Mouse (Mus musculus): ENCODE results near the gene Trpm8. TPM values are rescaled to one million over a fixed set of nuclear protein-coding genes. Genes with fewer than 3 reads are reported as not detected.

Trpm8 gene
- polyA plus RNA-seq, 2 experiments, result not detected

DNA sequence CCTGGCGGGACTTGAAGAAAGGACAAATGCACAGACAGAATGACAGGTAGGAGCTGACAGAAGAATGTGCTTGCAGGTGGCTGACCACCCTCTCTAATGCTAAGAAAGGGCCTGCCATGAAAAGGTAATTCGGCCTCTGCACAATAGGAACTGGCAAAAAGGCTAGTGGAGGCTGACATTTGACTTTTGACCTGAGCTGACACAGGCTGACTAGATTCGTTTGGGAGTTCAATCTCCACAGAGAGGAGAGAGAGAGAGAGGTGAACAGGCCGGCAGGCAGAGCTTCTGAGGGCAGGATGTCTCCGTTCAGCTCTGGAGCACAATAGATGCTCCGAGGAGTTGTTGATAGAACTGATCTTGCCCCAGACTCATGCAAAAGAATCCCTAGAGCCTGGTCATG lies 31.1 kb upstream of the Trpm8 start:
- H3K27ac ChIP-seq, result no peak overlapping the region
- H3K4me1 ChIP-seq (replicated peaks; ENCODE audit: control insufficient read depth in 2 of 2, insufficient read depth in 2 of 2, low read length in 1 of 2), result no peaks in the 10 kb centered on the region
- no peak overlapping the region for H3K4me3 ChIP-seq (ENCODE audit: insufficient read depth in 1 of 2, low read depth in 2 of 2, low read length in 2 of 2)
- H3K9me3 ChIP-seq (ENCODE audit: control insufficient read depth, low read length), result peaks cover 11% of the 10 kb centered on the region
- 35% methylated on average over 6 of the region's 6 CpGs for WGBS (ENCODE audit: insufficient replicate concordance)
- no peaks in the 10 kb centered on the region for H3K27me3 ChIP-seq (ENCODE audit: control insufficient read depth, insufficient read depth, low read length)
- no peak overlapping the region for H3K9ac ChIP-seq (replicated peaks)
- H3K36me3 ChIP-seq (replicated peaks; ENCODE audit: control insufficient read depth, insufficient read depth, low read depth), result no peaks in the 10 kb centered on the region
- H3K4me2 ChIP-seq (ENCODE audit: low read depth), result no peak overlapping the region
- ATAC-seq (ENCODE audit: insufficient read depth), result no peak
- no peak for DNase-seq (ENCODE audit: low read depth in 3 of 3, low spot score in 3 of 3)
- TF ChIP-seq EP300 (IDR thresholded peaks at IDR 0.05; ENCODE audit: low read depth), result no peak
- no peak for TF ChIP-seq CTCF (IDR thresholded peaks at IDR 0.05; ENCODE audit: low read depth)

DNA sequence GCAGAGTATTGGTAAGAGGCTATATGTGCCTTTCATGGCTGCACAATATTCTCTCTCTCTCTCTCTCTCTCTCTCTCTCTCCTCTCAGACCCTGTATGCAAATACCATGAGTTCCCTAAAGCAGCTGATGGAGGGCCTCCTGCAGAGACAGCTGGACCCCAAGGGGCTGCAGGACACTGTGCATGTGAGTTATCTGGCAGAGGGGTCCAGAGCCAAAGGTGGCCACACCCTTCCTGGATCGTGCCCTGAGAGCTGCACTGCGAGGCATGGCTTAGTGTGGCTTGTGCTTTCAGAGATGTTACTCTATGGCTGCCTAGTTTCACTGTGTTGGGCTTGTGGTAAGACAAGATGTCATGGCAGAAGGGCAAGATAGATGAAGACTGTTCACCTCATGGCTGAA lies 29.8 kb upstream of the Trpm8 start:
- no peak for DNase-seq (ENCODE audit: low read depth in 3 of 3, low spot score in 3 of 3)
- ATAC-seq (ENCODE audit: insufficient read depth), result no peak
- H3K36me3 ChIP-seq (replicated peaks; ENCODE audit: control insufficient read depth, insufficient read depth, low read depth), result no peaks in the 10 kb centered on the region
- no peak overlapping the region for H3K4me2 ChIP-seq (ENCODE audit: low read depth)
- no peak overlapping the region for H3K4me3 ChIP-seq (ENCODE audit: insufficient read depth in 1 of 2, low read depth in 2 of 2, low read length in 2 of 2)
- H3K27me3 ChIP-seq (ENCODE audit: control insufficient read depth, insufficient read depth, low read length), result no peaks in the 10 kb centered on the region
- H3K4me1 ChIP-seq (replicated peaks; ENCODE audit: control insufficient read depth in 2 of 2, insufficient read depth in 2 of 2, low read length in 1 of 2), result no peaks in the 10 kb centered on the region
- peaks cover 6% of the 10 kb centered on the region for H3K9me3 ChIP-seq (ENCODE audit: control insufficient read depth, low read length)
- 36% methylated on average over 2 of the region's 2 CpGs for WGBS (ENCODE audit: insufficient replicate concordance)
- H3K9ac ChIP-seq (replicated peaks), result no peak overlapping the region
- no peak overlapping the region for H3K27ac ChIP-seq
- no peak for TF ChIP-seq EP300 (IDR thresholded peaks at IDR 0.05; ENCODE audit: low read depth)
- no peak for TF ChIP-seq CTCF (IDR thresholded peaks at IDR 0.05; ENCODE audit: low read depth)

DNA sequence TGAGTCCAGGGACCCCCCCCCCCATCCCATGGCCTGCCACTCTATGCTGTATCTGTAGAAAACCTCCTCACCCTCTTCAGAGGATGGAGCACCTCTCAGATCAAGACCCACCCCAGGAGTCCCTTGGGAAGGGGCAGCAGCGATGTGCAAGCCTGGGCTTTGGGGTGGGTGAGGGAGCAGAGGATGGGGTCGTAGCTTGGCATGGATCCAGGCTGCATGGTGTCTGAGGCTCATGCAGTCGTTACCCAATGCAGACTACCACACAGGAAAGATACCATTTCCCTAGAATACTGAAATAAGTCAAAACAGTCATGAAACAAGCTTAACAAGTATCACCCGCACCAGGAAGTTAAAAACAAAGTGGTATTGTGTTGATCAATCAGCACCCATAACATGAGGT lies 28.8 kb upstream of the Trpm8 start:
- peaks cover 3% of the 10 kb centered on the region for H3K9me3 ChIP-seq (ENCODE audit: control insufficient read depth, low read length)

DNA sequence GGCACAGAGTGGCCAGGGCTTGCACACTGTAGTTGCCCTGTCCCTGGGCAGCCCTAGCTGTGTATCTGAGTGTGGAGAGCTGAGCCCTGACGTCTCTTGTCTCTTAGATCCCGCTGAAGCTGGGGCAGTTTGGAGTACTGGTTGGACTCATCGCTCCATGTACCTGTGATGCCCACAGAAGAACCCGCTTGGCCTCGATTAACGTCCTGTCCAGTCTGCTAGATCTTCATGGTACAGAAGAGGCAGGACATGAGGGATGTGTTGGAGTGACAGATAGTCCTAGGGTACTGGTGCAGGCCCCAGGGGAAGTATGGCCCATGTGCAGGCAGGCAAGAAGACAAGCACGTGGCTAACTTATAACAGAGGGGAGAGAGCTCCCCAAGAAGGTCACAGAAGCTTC lies 27.9 kb upstream of the Trpm8 start:
- H3K9ac ChIP-seq (replicated peaks), result no peak overlapping the region
- H3K36me3 ChIP-seq (replicated peaks; ENCODE audit: control insufficient read depth, insufficient read depth, low read depth), result no peaks in the 10 kb centered on the region
- H3K27ac ChIP-seq, result no peak overlapping the region
- no peak for DNase-seq (ENCODE audit: low read depth in 3 of 3, low spot score in 3 of 3)
- H3K4me3 ChIP-seq (ENCODE audit: insufficient read depth in 1 of 2, low read depth in 2 of 2, low read length in 2 of 2), result no peak overlapping the region
- 59% methylated on average over 7 of the region's 7 CpGs for WGBS (ENCODE audit: insufficient replicate concordance)
- H3K27me3 ChIP-seq (ENCODE audit: control insufficient read depth, insufficient read depth, low read length), result no peaks in the 10 kb centered on the region
- H3K4me1 ChIP-seq (replicated peaks; ENCODE audit: control insufficient read depth in 2 of 2, insufficient read depth in 2 of 2, low read length in 1 of 2), result peaks cover 0 to 2% of the 10 kb centered on the region in 2 experiments; a peak in 1 of 4 replicates
- no peak overlapping the region for H3K4me2 ChIP-seq (ENCODE audit: low read depth)
- peaks cover 3% of the 10 kb centered on the region for H3K9me3 ChIP-seq (ENCODE audit: control insufficient read depth, low read length)
- no peak for TF ChIP-seq EP300 (IDR thresholded peaks at IDR 0.05; ENCODE audit: low read depth)
- no peak for ATAC-seq (ENCODE audit: insufficient read depth)

More for the DNA sequence above, 28.8 kb upstream of the Trpm8 start:
- H3K4me3 ChIP-seq (ENCODE audit: insufficient read depth in 1 of 2, low read depth in 2 of 2, low read length in 2 of 2), result no peak overlapping the region
- no peak overlapping the region for H3K4me2 ChIP-seq (ENCODE audit: low read depth)
- ATAC-seq (ENCODE audit: insufficient read depth) (no peak), DNase-seq (ENCODE audit: low read depth in 3 of 3, low spot score in 3 of 3) (no peak)
- H3K27me3 ChIP-seq (ENCODE audit: control insufficient read depth, insufficient read depth, low read length), result no peaks in the 10 kb centered on the region
- no peak overlapping the region for H3K27ac ChIP-seq
- H3K4me1 ChIP-seq (replicated peaks; ENCODE audit: control insufficient read depth in 2 of 2, insufficient read depth in 2 of 2, low read length in 1 of 2), result peaks cover 0 to 2% of the 10 kb centered on the region in 2 experiments; a peak in 1 of 4 replicates
- TF ChIP-seq CTCF (IDR thresholded peaks at IDR 0.05; ENCODE audit: low read depth), result no peak
- no peak for TF ChIP-seq EP300 (IDR thresholded peaks at IDR 0.05; ENCODE audit: low read depth)
- H3K9ac ChIP-seq (replicated peaks), result no peak overlapping the region
- WGBS (ENCODE audit: insufficient replicate concordance), result 50% methylated on average over 4 of the region's 4 CpGs
- no peaks in the 10 kb centered on the region for H3K36me3 ChIP-seq (replicated peaks; ENCODE audit: control insufficient read depth, insufficient read depth, low read depth)

DNA sequence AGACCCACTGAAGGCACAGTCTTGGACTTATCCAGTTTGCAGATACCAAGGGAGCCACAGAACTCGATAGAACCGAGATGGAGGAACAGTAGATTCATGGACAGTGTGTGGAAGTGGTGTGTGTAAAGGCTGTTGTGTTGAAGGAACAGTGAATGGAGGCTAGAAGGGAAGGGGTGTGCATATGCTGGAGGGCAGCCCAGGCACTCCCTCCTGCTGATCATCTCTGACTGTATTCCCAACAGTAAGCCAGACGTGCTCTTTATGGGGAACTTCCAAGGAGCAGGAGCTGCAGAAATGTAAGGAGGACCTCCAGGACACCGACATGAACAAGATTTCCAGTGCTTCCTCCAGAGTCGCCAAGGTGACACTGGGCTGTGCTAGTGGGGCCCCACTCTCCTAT lies 27.4 kb upstream of the Trpm8 start:
- no peak overlapping the region for H3K9ac ChIP-seq (replicated peaks)
- peaks cover 3% of the 10 kb centered on the region for H3K9me3 ChIP-seq (ENCODE audit: control insufficient read depth, low read length)
- peaks cover 0 to 2% of the 10 kb centered on the region in 2 experiments; a peak in 1 of 4 replicates for H3K4me1 ChIP-seq (replicated peaks; ENCODE audit: control insufficient read depth in 2 of 2, insufficient read depth in 2 of 2, low read length in 1 of 2)
- H3K4me3 ChIP-seq (ENCODE audit: insufficient read depth in 1 of 2, low read depth in 2 of 2, low read length in 2 of 2), result no peak overlapping the region
- TF ChIP-seq EP300 (IDR thresholded peaks at IDR 0.05; ENCODE audit: low read depth), result no peak
- H3K4me2 ChIP-seq (ENCODE audit: low read depth), result no peak overlapping the region
- H3K36me3 ChIP-seq (replicated peaks; ENCODE audit: control insufficient read depth, insufficient read depth, low read depth), result no peaks in the 10 kb centered on the region
- ATAC-seq (ENCODE audit: insufficient read depth) (no peak), DNase-seq (ENCODE audit: low read depth in 3 of 3, low spot score in 3 of 3) (no peak)
- WGBS (ENCODE audit: insufficient replicate concordance), result 60% methylated on average over 5 of the region's 5 CpGs
- no peaks in the 10 kb centered on the region for H3K27me3 ChIP-seq (ENCODE audit: control insufficient read depth, insufficient read depth, low read length)
- no peak overlapping the region for H3K27ac ChIP-seq
